Mouse (Mus musculus): ENCODE results near the gene Camta2. TPM values are rescaled to one million over a fixed set of nuclear protein-coding genes. Genes with fewer than 3 reads are reported as not detected.
A peak's percentile ranks its signal among the peaks of the same experiment; 100 is the strongest.

The Camta2 gene
- polyA plus RNA-seq, 1 experiment from 2014 or later: 11.7 TPM

DNA sequence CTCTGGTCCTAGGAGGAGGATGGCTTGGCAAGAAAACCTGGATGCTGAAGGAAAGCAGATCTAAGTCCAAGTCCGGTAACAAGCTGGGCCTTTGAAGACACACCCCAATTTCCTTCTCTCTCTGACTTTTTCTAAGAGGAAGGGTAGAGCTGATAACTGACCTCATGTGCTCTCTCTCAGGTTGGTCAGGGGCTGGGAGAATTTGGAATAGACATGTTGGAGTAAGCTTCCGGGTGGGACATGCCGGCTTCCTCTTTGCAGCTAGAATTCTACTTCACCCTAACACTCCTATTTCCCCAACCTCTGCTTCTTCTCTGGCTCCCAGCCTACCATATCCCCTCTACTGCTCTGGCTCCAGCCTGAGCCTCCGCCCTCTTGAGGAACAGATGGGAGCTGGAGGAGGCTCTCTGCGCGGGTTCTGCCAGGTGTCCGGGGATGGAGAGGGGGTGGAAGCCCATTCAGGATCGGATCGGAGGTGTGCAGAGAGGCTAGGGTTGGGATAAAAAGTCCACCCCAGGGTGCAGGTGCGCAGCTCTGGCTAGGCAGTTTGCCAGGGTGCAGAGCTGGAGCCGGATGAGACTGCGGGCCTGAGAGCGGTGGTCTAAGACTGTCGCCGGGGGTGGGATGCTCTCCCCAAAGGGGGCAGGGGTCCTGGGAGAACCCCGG lies 871 bp downstream of the Camta2 start:
- TF ChIP-seq CTCF (IDR thresholded peaks at IDR 0.05; ENCODE audit: low read depth): peak; percentile 42
- 1% methylated on average over 16 of the region's 16 CpGs for WGBS
- Histone ChIP-seq H3K27ac (ENCODE audit: low read depth, low read length) (peak overlapping the region; percentile 92), H3K9me3 (ENCODE audit: control insufficient read depth) (no peaks in the 10 kb centered on the region), H3K9ac (ENCODE audit: low read depth, low read length) (peak overlapping the region; percentile 85), H3K4me2 (replicated peaks; ENCODE audit: low read depth) (peak overlapping the region; percentile 93), H3K4me1 (replicated peaks; ENCODE audit: control insufficient read depth, insufficient read depth, low read length) (peaks cover 12% of the 10 kb centered on the region), H3K27me3 (replicated peaks; ENCODE audit: control insufficient read depth, insufficient read depth, low read length) (no peaks in the 10 kb centered on the region), H3K36me3 (ENCODE audit: control insufficient read depth, insufficient read depth) (peaks cover 33% of the 10 kb centered on the region), H3K4me3 (ENCODE audit: low read depth, low read length) (peak overlapping the region; percentile 80)
- ATAC-seq: peak; percentile 36; the same call in 1 of the 2 replicates

- H3K27me3 ChIP-seq (replicated peaks; ENCODE audit: control insufficient read depth, insufficient read depth, low read length): no peaks in the 10 kb centered on the region
- 84% methylated on average over 5 of the region's 5 CpGs for WGBS
- peaks cover 54% of the 10 kb centered on the region for H3K36me3 ChIP-seq (ENCODE audit: control insufficient read depth, insufficient read depth)
- no peak overlapping the region for H3K9ac ChIP-seq (ENCODE audit: low read depth, low read length)
- H3K9me3 ChIP-seq (ENCODE audit: control insufficient read depth): no peaks in the 10 kb centered on the region
- H3K4me2 ChIP-seq (replicated peaks; ENCODE audit: low read depth): no peak overlapping the region
- peaks cover 8% of the 10 kb centered on the region for H3K4me1 ChIP-seq (replicated peaks; ENCODE audit: control insufficient read depth, insufficient read depth, low read length)
- TF ChIP-seq CTCF (IDR thresholded peaks at IDR 0.05; ENCODE audit: low read depth): no peak
- ATAC-seq: no peak
- H3K27ac ChIP-seq (ENCODE audit: low read depth, low read length): no peak overlapping the region
- H3K4me3 ChIP-seq (ENCODE audit: low read depth, low read length): no peak overlapping the region
Measured at GRCm38 (mm10) chr11:70683640-70684039, 4.3 kb downstream of the Camta2 start.

GRCm38 (mm10) chr11:70681897-70682581 lies 5.9 kb downstream of the Camta2 start:
- H3K4me1 ChIP-seq (replicated peaks; ENCODE audit: control insufficient read depth, insufficient read depth, low read length): peaks cover 6% of the 10 kb centered on the region
- no peaks in the 10 kb centered on the region for H3K27me3 ChIP-seq (replicated peaks; ENCODE audit: control insufficient read depth, insufficient read depth, low read length)
- no peak overlapping the region for H3K9ac ChIP-seq (ENCODE audit: low read depth, low read length)
- ATAC-seq: no peak; the same call in 1 of the 2 replicates
- WGBS: 47% methylated on average over 11 of the region's 11 CpGs
- peak overlapping the region; percentile 35; the same call in 1 of the 2 replicates for H3K27ac ChIP-seq (ENCODE audit: low read depth, low read length)
- no peak overlapping the region for H3K4me3 ChIP-seq (ENCODE audit: low read depth, low read length)
- TF ChIP-seq CTCF (IDR thresholded peaks at IDR 0.05; ENCODE audit: low read depth): peak; percentile 84
- H3K36me3 ChIP-seq (ENCODE audit: control insufficient read depth, insufficient read depth): peaks cover 64% of the 10 kb centered on the region
- H3K9me3 ChIP-seq (ENCODE audit: control insufficient read depth): no peaks in the 10 kb centered on the region
- no peak overlapping the region for H3K4me2 ChIP-seq (replicated peaks; ENCODE audit: low read depth)

DNA sequence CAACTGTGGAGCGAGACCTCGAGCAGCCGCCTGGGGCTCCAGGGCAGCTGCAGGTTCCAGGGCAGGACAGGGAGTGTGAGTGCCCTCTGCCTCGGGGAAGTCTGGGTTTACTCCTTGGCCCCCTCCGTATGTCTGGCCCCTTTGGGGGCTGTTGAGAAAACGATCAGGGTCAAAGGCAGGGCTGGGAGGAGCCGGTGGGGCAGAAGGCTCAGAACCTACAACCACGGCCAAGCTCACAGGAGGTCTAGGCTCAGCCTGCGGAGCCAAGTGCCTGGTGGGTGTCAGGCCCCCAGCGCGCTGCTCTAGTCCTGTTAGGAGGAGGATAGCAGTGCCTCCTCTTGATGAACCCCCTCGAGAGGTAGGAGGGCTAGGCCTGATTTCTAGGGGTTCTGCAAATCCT lies 6.7 kb downstream of the Camta2 start:
- Histone ChIP-seq H3K4me3 (ENCODE audit: low read depth, low read length) (no peak overlapping the region), H3K9ac (ENCODE audit: low read depth, low read length) (no peak overlapping the region), H3K4me1 (replicated peaks; ENCODE audit: control insufficient read depth, insufficient read depth, low read length) (no peaks in the 10 kb centered on the region; the same call in 1 of the 2 replicates), H3K27me3 (replicated peaks; ENCODE audit: control insufficient read depth, insufficient read depth, low read length) (no peaks in the 10 kb centered on the region), H3K36me3 (ENCODE audit: control insufficient read depth, insufficient read depth) (peaks cover 72% of the 10 kb centered on the region), H3K9me3 (ENCODE audit: control insufficient read depth) (no peaks in the 10 kb centered on the region), H3K4me2 (replicated peaks; ENCODE audit: low read depth) (no peak overlapping the region), H3K27ac (ENCODE audit: low read depth, low read length) (no peak overlapping the region)
- no peak for ATAC-seq
- 71% methylated on average over 12 of the region's 12 CpGs for WGBS
- no peak for TF ChIP-seq CTCF (IDR thresholded peaks at IDR 0.05; ENCODE audit: low read depth)

DNA sequence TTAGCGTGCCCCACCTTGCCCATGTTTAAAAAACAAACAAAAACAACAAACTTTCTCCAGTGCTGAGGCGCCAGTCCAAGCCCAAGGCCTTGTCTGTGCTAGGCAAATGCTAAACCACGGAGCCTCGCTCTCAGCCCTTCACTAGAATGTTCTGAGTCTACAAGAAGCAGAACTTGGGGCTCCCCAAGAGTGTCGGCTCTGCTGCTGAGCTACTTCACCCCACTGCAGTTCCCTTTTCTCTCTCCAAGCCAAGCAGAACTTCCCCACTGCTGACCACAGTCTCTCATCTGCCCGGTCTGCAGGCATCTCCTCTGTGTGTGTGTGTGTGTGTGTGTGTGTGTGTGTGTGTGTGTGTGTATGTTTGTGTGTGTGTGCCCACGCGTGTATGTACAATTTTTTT lies 8.0 kb downstream of the Camta2 start:
- no peaks in the 10 kb centered on the region; the same call in 1 of the 2 replicates for H3K4me1 ChIP-seq (replicated peaks; ENCODE audit: control insufficient read depth, insufficient read depth, low read length)
- peaks cover 77% of the 10 kb centered on the region for H3K36me3 ChIP-seq (ENCODE audit: control insufficient read depth, insufficient read depth)
- no peak overlapping the region for H3K4me2 ChIP-seq (replicated peaks; ENCODE audit: low read depth)
- WGBS: 88% methylated on average over 8 of the region's 8 CpGs
- no peak overlapping the region for H3K4me3 ChIP-seq (ENCODE audit: low read depth, low read length)
- H3K27ac ChIP-seq (ENCODE audit: low read depth, low read length): no peak overlapping the region
- TF ChIP-seq CTCF (IDR thresholded peaks at IDR 0.05; ENCODE audit: low read depth): no peak
- H3K27me3 ChIP-seq (replicated peaks; ENCODE audit: control insufficient read depth, insufficient read depth, low read length): no peaks in the 10 kb centered on the region
- no peak for ATAC-seq
- H3K9me3 ChIP-seq (ENCODE audit: control insufficient read depth): no peaks in the 10 kb centered on the region
- H3K9ac ChIP-seq (ENCODE audit: low read depth, low read length): no peak overlapping the region

DNA sequence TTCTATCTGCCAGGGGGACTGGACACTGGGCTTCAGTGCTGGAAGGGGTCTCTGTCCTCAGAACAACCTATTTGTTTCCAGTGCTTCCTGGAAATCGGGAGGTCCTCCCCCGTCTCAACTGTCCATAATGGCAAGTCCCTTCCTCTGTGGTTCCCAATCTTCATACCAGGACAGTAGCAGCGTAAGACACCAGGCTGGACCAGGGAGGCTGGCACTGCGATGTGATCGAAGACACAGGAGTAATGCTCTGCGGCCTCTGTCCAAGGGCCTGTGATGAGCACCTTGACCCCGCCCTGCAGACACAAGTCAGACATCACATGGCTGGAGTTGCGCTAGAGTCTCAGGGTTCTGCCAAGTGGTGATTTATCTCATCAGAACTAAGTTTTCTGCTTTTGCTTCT lies 8.5 kb downstream of the Camta2 start:
- H3K4me2 ChIP-seq (replicated peaks; ENCODE audit: low read depth): no peak overlapping the region
- WGBS: 92% methylated on average over 8 of the region's 8 CpGs

More for the DNA sequence above, 8.5 kb downstream of the Camta2 start:
- Histone ChIP-seq H3K27ac (ENCODE audit: low read depth, low read length) (no peak overlapping the region), H3K9ac (ENCODE audit: low read depth, low read length) (no peak overlapping the region), H3K9me3 (ENCODE audit: control insufficient read depth) (no peaks in the 10 kb centered on the region), H3K4me3 (ENCODE audit: low read depth, low read length) (no peak overlapping the region), H3K36me3 (ENCODE audit: control insufficient read depth, insufficient read depth) (peaks cover 79% of the 10 kb centered on the region), H3K27me3 (replicated peaks; ENCODE audit: control insufficient read depth, insufficient read depth, low read length) (no peaks in the 10 kb centered on the region), H3K4me1 (replicated peaks; ENCODE audit: control insufficient read depth, insufficient read depth, low read length) (no peaks in the 10 kb centered on the region; the same call in 1 of the 2 replicates)
- ATAC-seq: no peak
- no peak for TF ChIP-seq CTCF (IDR thresholded peaks at IDR 0.05; ENCODE audit: low read depth)
